Mouse (Mus musculus): ENCODE measurements at regions not wholly inside any gene's neighbourhood (a gene's known extent, or its start where the extent isn't known, plus 50 kb on each side); places are given as distances from the start of the nearest gene placed in this dataset.

- TF ChIP-seq CTCF (IDR thresholded peaks at IDR 0.05; ENCODE audit: extremely low read depth, insufficient read length, insufficient replicate concordance, low read depth, low read length) (no peak), POLR2A (IDR thresholded peaks at IDR 0.05; ENCODE audit: low read depth, low read length) (no peak)
Observed at GRCm38 (mm10) chr10:118947016-118947674, 77.1 kb upstream of the Dyrk2 start.
